Mouse (Mus musculus) forebrain, embryonic 16.5 days (tissue): ENCODE data around the gene Agr2. TPM values are rescaled to one million over a fixed set of nuclear protein-coding genes. Genes with fewer than 3 reads are reported as not detected.

Source experiments
- ATAC-seq: fragments of 200-750 bp; cut with Nextera tagmentation; 2 replicates; pipeline ENCODE4 v1.8.0; 2017; ENCODE audit warnings: mild to moderate bottlenecking, moderate library complexity
- H3K27ac ChIP-seq: fragments of 300-500 bp; sonication (generic); 2 replicates; pipeline ENCODE4 v1.5.1; 2014; ENCODE audit warnings: low read length, control low read depth
- H3K27me3 ChIP-seq: fragments of 300-500 bp; sonication (generic); replicated peaks from 2 replicates; pipeline ENCODE4 v1.6.1; 2014; ENCODE audit warnings: low read length; ENCODE audit not compliant: control insufficient read depth, insufficient read depth
- H3K36me3 ChIP-seq: fragments of 300-500 bp; sonication (generic); 2 replicates; pipeline ENCODE4 v1.6.1; 2014; ENCODE audit not compliant: control insufficient read depth, insufficient read depth
- H3K4me1 ChIP-seq: fragments of 300-500 bp; sonication (generic); replicated peaks from 2 replicates; pipeline ENCODE4 v1.6.1; 2014; ENCODE audit warnings: low read length; ENCODE audit not compliant: control insufficient read depth, insufficient read depth
- H3K4me2 ChIP-seq: fragments of 300-500 bp; sonication (generic); 2 replicates; pipeline ENCODE4 v1.6.1; 2014; ENCODE audit warnings: mild to moderate bottlenecking, low read length, control low read depth
- H3K4me3 ChIP-seq: fragments of 300-500 bp; sonication (generic); replicated peaks from 2 replicates; pipeline ENCODE4 v1.5.1; 2014; ENCODE audit warnings: mild to moderate bottlenecking, low read length, control low read depth
- H3K9ac ChIP-seq: fragments of 300-500 bp; sonication (generic); replicated peaks from 2 replicates; pipeline ENCODE4 v1.6.1; 2014; ENCODE audit warnings: low read depth, low read length, control low read depth
- H3K9me3 ChIP-seq: fragments of 300-500 bp; sonication (generic); 2 replicates; pipeline ENCODE4 v1.6.1; 2016; ENCODE audit warnings: low read length; ENCODE audit not compliant: control insufficient read depth
- WGBS: fragments of 180-500 bp; shearing (Covaris S2); extraction: QIAGEN DNeasy Blood & Tissue Kit; methylation state at CpG from one replicate; pipeline ENCODE4 v1.1.7; 2014; 5-methylcytosine and 5-hydroxymethylcytosine counted together
- polyA plus RNA-seq: library from polyadenylated mRNA; unstranded; fragments of >200 nt; fragmentation: Nextera tagmentation; extraction: Ambion mirVana; gene quantifications from 2 replicates; pipeline ENCODE4 v1.2.1, GENCODE M21; 2015

Agr2 gene
- polyA plus RNA-seq, 1 experiment from 2014 or later: not detected

DNA sequence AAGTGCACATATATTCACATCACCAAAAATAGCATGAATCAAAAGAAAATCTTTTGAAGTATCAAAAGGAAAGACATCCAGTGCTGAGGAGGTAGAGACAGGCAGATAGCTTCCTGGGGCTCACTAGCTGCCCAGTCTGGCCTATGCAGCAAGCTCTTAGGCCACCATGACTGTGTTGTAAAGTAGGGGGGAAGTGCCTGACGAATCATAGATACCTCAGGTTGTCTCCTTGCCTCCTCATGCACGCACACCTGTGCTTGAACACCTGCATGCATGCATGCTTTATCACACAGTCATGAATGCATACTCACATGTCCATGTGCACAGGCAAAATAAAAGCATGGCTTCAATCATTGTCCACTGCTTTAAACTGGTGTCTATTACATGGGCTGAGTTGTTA lies 52.0 kb downstream of the Agr2 start:
- no peak overlapping the region for H3K4me3 ChIP-seq
- ATAC-seq: no peak
- 88% methylated on average over 2 of the region's 2 CpGs for WGBS

GRCm38 (mm10) chr12:36046196-36046595 lies 53.5 kb downstream of the Agr2 start:
- ATAC-seq: no peak
- Histone ChIP-seq H3K4me1 (peaks cover 2% of the 10 kb centered on the region), H3K9ac (no peak overlapping the region)

More for the DNA sequence above, 52.0 kb downstream of the Agr2 start:
- no peak overlapping the region for H3K4me2 ChIP-seq
- no peaks in the 10 kb centered on the region for H3K27me3 ChIP-seq
- H3K4me1 ChIP-seq: peaks cover 14% of the 10 kb centered on the region
- no peak overlapping the region for H3K27ac ChIP-seq
- no peaks in the 10 kb centered on the region for H3K9me3 ChIP-seq
- H3K36me3 ChIP-seq: no peaks in the 10 kb centered on the region
- no peak overlapping the region for H3K9ac ChIP-seq

DNA sequence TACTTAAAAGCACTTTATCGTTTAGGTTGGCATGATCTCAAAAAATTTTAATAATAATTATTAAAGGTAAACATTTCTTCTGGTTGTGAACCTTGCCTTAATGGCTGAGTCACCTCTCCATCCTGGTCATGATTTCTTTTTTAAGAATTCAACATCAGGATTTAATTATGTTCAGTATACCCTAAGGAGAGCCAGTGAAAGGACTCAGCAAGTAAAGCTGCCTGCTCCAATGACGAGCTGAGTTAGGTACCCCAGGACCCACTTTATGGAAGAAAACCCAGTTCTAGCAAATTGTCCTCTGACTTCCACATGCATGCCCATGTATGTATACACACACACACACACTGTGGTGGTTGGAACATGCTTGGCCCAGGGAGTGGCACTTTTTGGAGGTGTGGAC lies 54.9 kb downstream of the Agr2 start:
- no peaks in the 10 kb centered on the region for H3K36me3 ChIP-seq
- ATAC-seq: no peak
- no peak overlapping the region for H3K4me3 ChIP-seq
- no peak overlapping the region for H3K4me2 ChIP-seq
- H3K4me1 ChIP-seq: no peaks in the 10 kb centered on the region
- H3K9ac ChIP-seq: no peak overlapping the region
- no peaks in the 10 kb centered on the region for H3K9me3 ChIP-seq
- no peaks in the 10 kb centered on the region for H3K27me3 ChIP-seq
- H3K27ac ChIP-seq: no peak overlapping the region
- 79% methylated on average over 2 of the region's 2 CpGs for WGBS

More at GRCm38 (mm10) chr12:36046196-36046595, 53.5 kb downstream of the Agr2 start:
- Histone ChIP-seq H3K9me3 (no peaks in the 10 kb centered on the region), H3K4me2 (no peak overlapping the region), H3K27me3 (no peaks in the 10 kb centered on the region), H3K27ac (no peak overlapping the region), H3K36me3 (no peaks in the 10 kb centered on the region), H3K4me3 (no peak overlapping the region)
- WGBS: 66% methylated on average over 5 of the region's 5 CpGs

DNA sequence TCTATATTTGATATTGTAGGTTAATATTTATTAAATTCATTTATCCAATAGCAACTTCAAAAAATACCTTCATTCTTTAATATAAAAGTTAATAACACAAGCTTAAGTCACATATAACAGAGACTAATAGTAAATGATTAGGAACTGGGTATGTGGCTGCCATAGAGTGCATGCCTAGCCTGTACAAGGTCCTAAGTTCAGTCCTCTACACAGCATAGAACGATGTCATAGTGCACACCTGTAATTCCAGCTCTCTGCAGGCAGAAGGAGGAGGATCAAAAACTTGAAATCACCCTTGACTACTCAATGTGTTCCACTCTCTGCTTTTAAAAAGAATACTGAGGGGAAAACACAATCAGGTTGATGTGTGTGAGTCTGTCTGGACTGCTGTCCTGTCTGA lies 57.6 kb downstream of the Agr2 start:
- Histone ChIP-seq H3K27me3 (no peaks in the 10 kb centered on the region), H3K9me3 (no peaks in the 10 kb centered on the region), H3K9ac (no peak overlapping the region), H3K4me2 (no peak overlapping the region), H3K27ac (no peak overlapping the region), H3K4me1 (no peaks in the 10 kb centered on the region), H3K4me3 (no peak overlapping the region), H3K36me3 (no peaks in the 10 kb centered on the region)
- no peak for ATAC-seq
- WGBS: 79% methylated on average over 1 of the region's 1 CpGs

Other genes starting within 250 kb of the Agr2 start
- not detected in 2 replicates for gene Agr3, start 67.3 kb upstream of the Agr2 start, polyA plus RNA-seq
- gene Tspan13, start 49.6 kb downstream of the Agr2 start, polyA plus RNA-seq: 295 and 340 TPM in 2 replicates
- 64.4 and 64.7 TPM in 2 replicates for gene Ankmy2, start 164.2 kb downstream of the Agr2 start, polyA plus RNA-seq
- 542 and 586 TPM in 2 replicates for gene Bzw2, start 165.2 kb downstream of the Agr2 start, polyA plus RNA-seq